Mouse (Mus musculus) embryonic fibroblast, embryonic 13.5 days (primary cell): ENCODE data around the gene Tmem178.

Source experiments
- CTCF ChIP-seq: IDR thresholded peaks from 2 replicates; pipeline ENCODE4 v1.5.1; 2011; ENCODE audit warnings: mild to moderate bottlenecking, control low read depth, low read length, moderate library complexity, borderline replicate concordance; ENCODE audit not compliant: insufficient read depth
- POLR2A ChIP-seq: IDR thresholded peaks from 2 replicates; pipeline ENCODE4 v1.6.1; 2011; ENCODE audit warnings: low read depth, mild to moderate bottlenecking, control low read depth, low read length, moderate library complexity

GRCm38 (mm10) chr17:80952305-80952704, 7.9 kb downstream of the Tmem178 start:
- TF ChIP-seq CTCF (no peak), POLR2A (no peak)
